Mouse (Mus musculus) embryonic fibroblast, embryonic 13.5 days (primary cell): Measurements from ENCODE around the gene Abcg4.

Source experiments
- CTCF ChIP-seq: IDR thresholded peaks from 2 replicates; pipeline ENCODE4 v1.5.1; 2011; ENCODE audit warnings: mild to moderate bottlenecking, control low read depth, low read length, moderate library complexity, borderline replicate concordance; ENCODE audit not compliant: insufficient read depth
- POLR2A ChIP-seq: IDR thresholded peaks from 2 replicates; pipeline ENCODE4 v1.6.1; 2011; ENCODE audit warnings: low read depth, mild to moderate bottlenecking, control low read depth, low read length, moderate library complexity

DNA sequence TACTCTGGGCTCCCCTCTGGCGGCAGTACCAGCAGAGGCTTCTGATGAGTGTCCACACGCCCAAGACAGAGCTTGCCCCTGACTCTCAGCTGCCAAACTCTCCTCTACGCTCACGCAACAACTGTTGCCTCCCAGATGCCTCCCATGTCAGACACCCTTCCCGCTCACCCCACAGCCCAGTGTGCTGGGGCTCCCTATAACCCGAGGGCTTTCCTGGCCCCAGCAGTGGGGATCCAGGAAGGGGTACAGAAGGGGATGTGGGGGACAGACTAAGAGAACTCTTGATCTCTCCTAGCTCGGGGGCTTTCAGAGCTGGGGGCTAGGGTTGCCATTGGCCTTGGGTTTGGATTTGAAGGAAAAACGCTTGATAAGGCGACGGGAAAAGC, 22.3 kb upstream of the Abcg4 start:
- TF ChIP-seq CTCF (no peak), POLR2A (no peak)
